Mouse (Mus musculus): ENCODE measurements around the gene Gzmk.

GRCm38 (mm10) chr13:113212401-113212800 lies 13.3 kb downstream of the Gzmk start:
- TF ChIP-seq ZNF384 (IDR thresholded peaks at IDR 0.05; ENCODE audit: low read depth, low read length) (no peak), HCFC1 (IDR thresholded peaks at IDR 0.05; ENCODE audit: borderline replicate concordance, insufficient read depth, low read length) (no peak), ZC3H11A (IDR thresholded peaks at IDR 0.05; ENCODE audit: borderline replicate concordance, low read depth, low read length) (no peak), MAFK (IDR thresholded peaks at IDR 0.05; ENCODE audit: insufficient read depth, low read depth, low read length) (no peak)

Data from ES-E14 (cell line).